Mouse (Mus musculus) stomach, postnatal 0 days (tissue): ENCODE results near the gene Cnih3. TPM values are rescaled to one million over a fixed set of nuclear protein-coding genes. Genes with fewer than 3 reads are reported as not detected.

Experiments used
- ATAC-seq: fragments of 200-750 bp; cut with Nextera tagmentation; 2 replicates; pipeline ENCODE4 v1.8.0; 2017; ENCODE audit not compliant: low FRiP score, low TSS enrichment
- DNase-seq: peaks from one replicate; pipeline ENCODE4 v3.0.0-alpha.2; 2016; ENCODE audit warnings: low spot score
- H3K27ac ChIP-seq: fragments of 300-500 bp; sonication (generic); replicated peaks from 2 replicates; pipeline ENCODE4 v1.5.1; 2014; ENCODE audit warnings: mild to moderate bottlenecking, control low read depth
- H3K27me3 ChIP-seq: fragments of 300-500 bp; sonication (generic); 2 replicates; pipeline ENCODE4 v1.6.1; 2014; ENCODE audit warnings: low read length; ENCODE audit not compliant: control insufficient read depth, insufficient read depth
- H3K36me3 ChIP-seq: fragments of 300-500 bp; sonication (generic); 2 replicates; pipeline ENCODE4 v1.6.1; 2014; ENCODE audit warnings: low read length, mixed read lengths; ENCODE audit not compliant: control insufficient read depth, insufficient read depth
- H3K4me1 ChIP-seq: fragments of 300-500 bp; sonication (generic); replicated peaks from 2 replicates; pipeline ENCODE4 v1.6.1; 2014; ENCODE audit warnings: antibody characterized with exemption; ENCODE audit not compliant: control insufficient read depth, insufficient read depth
- H3K4me2 ChIP-seq: fragments of 300-500 bp; sonication (generic); replicated peaks from 2 replicates; pipeline ENCODE4 v1.6.1; 2014; ENCODE audit warnings: low read depth, mild to moderate bottlenecking, control low read depth, moderate library complexity
- H3K4me3 ChIP-seq: fragments of 300-500 bp; sonication (generic); 2 replicates; pipeline ENCODE4 v1.5.1; 2014; ENCODE audit warnings: low read depth, low read length, control low read depth
- H3K9ac ChIP-seq: fragments of 300-500 bp; sonication (generic); 2 replicates; pipeline ENCODE4 v1.6.1; 2014; ENCODE audit warnings: mild to moderate bottlenecking, low read length, control low read depth, mixed read lengths
- H3K9me3 ChIP-seq: fragments of 300-500 bp; sonication (generic); 2 replicates; pipeline ENCODE4 v1.6.1; 2016; ENCODE audit warnings: low read length; ENCODE audit not compliant: control insufficient read depth
- CTCF ChIP-seq: IDR thresholded peaks from 2 replicates; pipeline ENCODE4 v1.5.1; 2016; ENCODE audit warnings: antibody characterized with exemption, low read depth, mild to moderate bottlenecking, moderate library complexity
- EP300 ChIP-seq: optimal IDR thresholded peaks from 2 replicates; pipeline ENCODE3; 2016; ENCODE audit warnings: antibody characterized with exemption
- WGBS: fragments of 180-500 bp; shearing (Covaris S2); extraction: QIAGEN DNeasy Blood & Tissue Kit; methylation state at CpG from one replicate; pipeline ENCODE4 v1.1.7; 2014; 5-methylcytosine and 5-hydroxymethylcytosine counted together
- polyA plus RNA-seq: library from polyadenylated mRNA; unstranded; fragments of >200 nt; fragmentation: Nextera tagmentation; extraction: Ambion mirVana; gene quantifications from 2 replicates; pipeline ENCODE4 v1.2.1, GENCODE M21; 2015

Gene Cnih3
- polyA plus RNA-seq, 1 experiment from 2014 or later: 0.27 TPM

- Histone ChIP-seq H3K4me2 (no peak overlapping the region), H3K9ac (no peak overlapping the region), H3K9me3 (no peaks in the 10 kb centered on the region), H3K27me3 (no peaks in the 10 kb centered on the region), H3K4me1 (peaks cover 2% of the 10 kb centered on the region; the same call in 1 of the 2 replicates), H3K27ac (no peak overlapping the region), H3K4me3 (no peak overlapping the region), H3K36me3 (no peaks in the 10 kb centered on the region)
- TF ChIP-seq EP300 (no peak), CTCF (no peak)
- DNase-seq: no peak
- no peak for ATAC-seq
- WGBS: 37% methylated on average over 2 of the region's 2 CpGs
Observed at GRCm38 (mm10) chr1:181357870-181358269, 5.4 kb downstream of the Cnih3 start.

GRCm38 (mm10) chr1:181358526-181358925 is 6.1 kb downstream of the Cnih3 start:
- H3K4me2 ChIP-seq: no peak overlapping the region
- no peak overlapping the region for H3K27ac ChIP-seq
- H3K9ac ChIP-seq: no peak overlapping the region
- DNase-seq (no peak), ATAC-seq (no peak)
- TF ChIP-seq CTCF: no peak
- TF ChIP-seq EP300: no peak
- WGBS: 34% methylated on average over 7 of the region's 7 CpGs
- H3K4me1 ChIP-seq: peaks cover 1% of the 10 kb centered on the region; the same call in 1 of the 2 replicates
- H3K9me3 ChIP-seq: no peaks in the 10 kb centered on the region; the same call in 1 of the 2 replicates
- H3K36me3 ChIP-seq: no peaks in the 10 kb centered on the region
- H3K27me3 ChIP-seq: no peaks in the 10 kb centered on the region
- H3K4me3 ChIP-seq: no peak overlapping the region

GRCm38 (mm10) chr1:181360732-181361131 is 8.3 kb downstream of the Cnih3 start:
- ATAC-seq: no peak
- H3K36me3 ChIP-seq: no peaks in the 10 kb centered on the region
- no peak overlapping the region for H3K4me3 ChIP-seq
- H3K9me3 ChIP-seq: no peaks in the 10 kb centered on the region; the same call in 1 of the 2 replicates
- no peak overlapping the region for H3K9ac ChIP-seq
- TF ChIP-seq CTCF (peak; percentile 21; the same call in 1 of the 2 replicates), EP300 (no peak)
- H3K4me2 ChIP-seq: no peak overlapping the region
- no peaks in the 10 kb centered on the region for H3K27me3 ChIP-seq
- DNase-seq: no peak
- WGBS: 80% methylated on average over 3 of the region's 3 CpGs
- no peaks in the 10 kb centered on the region for H3K4me1 ChIP-seq
- H3K27ac ChIP-seq: no peak overlapping the region

- 70% methylated on average over 4 of the region's 4 CpGs for WGBS
Observed at GRCm38 (mm10) chr1:181364025-181364424, 11.6 kb downstream of the Cnih3 start.

GRCm38 (mm10) chr1:181365376-181365775 is 12.9 kb downstream of the Cnih3 start:
- Histone ChIP-seq H3K9ac (no peak overlapping the region), H3K4me1 (no peaks in the 10 kb centered on the region), H3K27me3 (no peaks in the 10 kb centered on the region), H3K4me2 (no peak overlapping the region), H3K27ac (no peak overlapping the region), H3K9me3 (no peaks in the 10 kb centered on the region; the same call in 1 of the 2 replicates), H3K36me3 (no peaks in the 10 kb centered on the region), H3K4me3 (no peak overlapping the region)
- no peak for DNase-seq
- no peak for ATAC-seq
- TF ChIP-seq CTCF (no peak), EP300 (no peak)
- 59% methylated on average over 3 of the region's 3 CpGs for WGBS

More at GRCm38 (mm10) chr1:181364025-181364424, 11.6 kb downstream of the Cnih3 start:
- Histone ChIP-seq H3K36me3 (no peaks in the 10 kb centered on the region), H3K9me3 (no peaks in the 10 kb centered on the region; the same call in 1 of the 2 replicates), H3K27ac (no peak overlapping the region), H3K4me3 (no peak overlapping the region), H3K27me3 (no peaks in the 10 kb centered on the region), H3K9ac (no peak overlapping the region), H3K4me2 (no peak overlapping the region), H3K4me1 (no peaks in the 10 kb centered on the region)
- no peak for DNase-seq
- no peak for ATAC-seq
- TF ChIP-seq CTCF (no peak), EP300 (no peak)

GRCm38 (mm10) chr1:181368789-181369570 is 16.6 kb downstream of the Cnih3 start:
- DNase-seq (no peak), ATAC-seq (no peak)
- 26% methylated on average over 3 of the region's 3 CpGs for WGBS
- H3K36me3 ChIP-seq: no peaks in the 10 kb centered on the region
- no peak overlapping the region for H3K4me3 ChIP-seq
- no peaks in the 10 kb centered on the region for H3K9me3 ChIP-seq
- TF ChIP-seq CTCF (no peak), EP300 (no peak)
- H3K4me1 ChIP-seq: no peaks in the 10 kb centered on the region
- no peak overlapping the region for H3K4me2 ChIP-seq
- no peaks in the 10 kb centered on the region for H3K27me3 ChIP-seq
- H3K27ac ChIP-seq: no peak overlapping the region
- no peak overlapping the region for H3K9ac ChIP-seq
